Mouse (Mus musculus): ENCODE measurements at regions not wholly inside any gene's neighbourhood (a gene's known extent, or its start where the extent isn't known, plus 50 kb on each side); places are given as distances from the start of the nearest gene placed in this dataset.

- H3K36me3 ChIP-seq (ENCODE audit: control insufficient read depth, insufficient read depth, low read length, poor library complexity, severe bottlenecking): no peaks in the 10 kb centered on the region
- H3K9me3 ChIP-seq (replicated peaks; ENCODE audit: control insufficient read depth, insufficient read depth, low read length, poor library complexity, severe bottlenecking): no peaks in the 10 kb centered on the region
- no peak overlapping the region for H3K9ac ChIP-seq (ENCODE audit: low read depth, poor library complexity, severe bottlenecking)
- H3K27me3 ChIP-seq (ENCODE audit: control insufficient read depth, insufficient read depth, low read length, poor library complexity, severe bottlenecking): no peaks in the 10 kb centered on the region
- no peaks in the 10 kb centered on the region for H3K4me1 ChIP-seq (ENCODE audit: control insufficient read depth, insufficient read depth, low read length)
- H3K4me3 ChIP-seq (ENCODE audit: low read depth, low read length): no peak overlapping the region
- no peak for TF ChIP-seq POLR2A (IDR thresholded peaks at IDR 0.05; ENCODE audit: insufficient read depth, low read length)
- TF ChIP-seq EP300 (IDR thresholded peaks at IDR 0.05; ENCODE audit: insufficient read depth, low read depth, low read length): no peak
- no peak for TF ChIP-seq CTCF (IDR thresholded peaks at IDR 0.05; ENCODE audit: low read depth, low read length)
- no peak overlapping the region for H3K27ac ChIP-seq (ENCODE audit: insufficient read depth, low read length)
These were observed 99.9 kb upstream of the Smad1 start for GRCm38 (mm10) chr8:79499258-79499657.

GRCm38 (mm10) chr8:79498611-79499010, 99.3 kb upstream of the Smad1 start:
- H3K9ac ChIP-seq (ENCODE audit: low read depth, poor library complexity, severe bottlenecking): no peak overlapping the region
- H3K4me3 ChIP-seq (ENCODE audit: low read depth, low read length): no peak overlapping the region
- no peaks in the 10 kb centered on the region for H3K27me3 ChIP-seq (ENCODE audit: control insufficient read depth, insufficient read depth, low read length, poor library complexity, severe bottlenecking)
- no peaks in the 10 kb centered on the region for H3K9me3 ChIP-seq (replicated peaks; ENCODE audit: control insufficient read depth, insufficient read depth, low read length, poor library complexity, severe bottlenecking)
- no peaks in the 10 kb centered on the region for H3K36me3 ChIP-seq (ENCODE audit: control insufficient read depth, insufficient read depth, low read length, poor library complexity, severe bottlenecking)
- TF ChIP-seq CTCF (IDR thresholded peaks at IDR 0.05; ENCODE audit: low read depth, low read length) (no peak), EP300 (IDR thresholded peaks at IDR 0.05; ENCODE audit: insufficient read depth, low read depth, low read length) (no peak), POLR2A (IDR thresholded peaks at IDR 0.05; ENCODE audit: insufficient read depth, low read length) (no peak)
- H3K27ac ChIP-seq (ENCODE audit: insufficient read depth, low read length): no peak overlapping the region
- H3K4me1 ChIP-seq (ENCODE audit: control insufficient read depth, insufficient read depth, low read length): no peaks in the 10 kb centered on the region

GRCm38 (mm10) chr8:79491156-79491698, 91.9 kb upstream of the Smad1 start:
- Histone ChIP-seq H3K4me3 (ENCODE audit: low read depth, low read length) (no peak overlapping the region), H3K36me3 (ENCODE audit: control insufficient read depth, insufficient read depth, low read length, poor library complexity, severe bottlenecking) (no peaks in the 10 kb centered on the region), H3K27ac (ENCODE audit: insufficient read depth, low read length) (no peak overlapping the region), H3K4me1 (ENCODE audit: control insufficient read depth, insufficient read depth, low read length) (no peaks in the 10 kb centered on the region), H3K9ac (ENCODE audit: low read depth, poor library complexity, severe bottlenecking) (no peak overlapping the region), H3K27me3 (ENCODE audit: control insufficient read depth, insufficient read depth, low read length, poor library complexity, severe bottlenecking) (no peaks in the 10 kb centered on the region), H3K9me3 (replicated peaks; ENCODE audit: control insufficient read depth, insufficient read depth, low read length, poor library complexity, severe bottlenecking) (no peaks in the 10 kb centered on the region)
- TF ChIP-seq CTCF (IDR thresholded peaks at IDR 0.05; ENCODE audit: low read depth, low read length): no peak
- TF ChIP-seq POLR2A (IDR thresholded peaks at IDR 0.05; ENCODE audit: insufficient read depth, low read length): no peak
- TF ChIP-seq EP300 (IDR thresholded peaks at IDR 0.05; ENCODE audit: insufficient read depth, low read depth, low read length): no peak

DNA sequence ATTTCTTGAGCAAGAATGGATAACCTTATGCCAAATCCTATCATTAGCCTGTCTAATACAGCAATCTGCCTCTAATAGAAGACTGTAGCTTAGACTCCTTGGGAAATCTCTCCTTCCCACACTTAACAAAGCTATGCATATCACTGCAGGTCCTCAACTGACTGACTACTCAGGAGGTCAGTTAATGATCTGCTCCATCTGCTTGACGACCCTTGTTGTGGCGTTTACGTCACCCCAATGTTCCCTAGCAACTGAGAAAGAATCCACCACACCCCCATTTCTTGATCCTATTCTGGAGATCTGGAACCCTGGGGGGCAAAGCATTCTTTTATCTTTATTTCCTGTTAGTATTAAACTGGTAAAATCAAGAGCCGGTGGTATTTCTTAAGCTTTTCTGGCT, 91.4 kb upstream of the Smad1 start:
- H3K27ac ChIP-seq (ENCODE audit: insufficient read depth, low read length): no peak overlapping the region
- H3K4me3 ChIP-seq (ENCODE audit: low read depth, low read length): no peak overlapping the region
- H3K9me3 ChIP-seq (replicated peaks; ENCODE audit: control insufficient read depth, insufficient read depth, low read length, poor library complexity, severe bottlenecking): no peaks in the 10 kb centered on the region
- TF ChIP-seq EP300 (IDR thresholded peaks at IDR 0.05; ENCODE audit: insufficient read depth, low read depth, low read length) (no peak), CTCF (IDR thresholded peaks at IDR 0.05; ENCODE audit: low read depth, low read length) (no peak), POLR2A (IDR thresholded peaks at IDR 0.05; ENCODE audit: insufficient read depth, low read length) (no peak)
- no peaks in the 10 kb centered on the region for H3K36me3 ChIP-seq (ENCODE audit: control insufficient read depth, insufficient read depth, low read length, poor library complexity, severe bottlenecking)
- H3K27me3 ChIP-seq (ENCODE audit: control insufficient read depth, insufficient read depth, low read length, poor library complexity, severe bottlenecking): no peaks in the 10 kb centered on the region
- no peak overlapping the region for H3K9ac ChIP-seq (ENCODE audit: low read depth, poor library complexity, severe bottlenecking)
- H3K4me1 ChIP-seq (ENCODE audit: control insufficient read depth, insufficient read depth, low read length): no peaks in the 10 kb centered on the region

- TF ChIP-seq CTCF (IDR thresholded peaks at IDR 0.05; ENCODE audit: low read depth, low read length): no peak
- no peak for TF ChIP-seq EP300 (IDR thresholded peaks at IDR 0.05; ENCODE audit: insufficient read depth, low read depth, low read length)
- no peak for TF ChIP-seq POLR2A (IDR thresholded peaks at IDR 0.05; ENCODE audit: insufficient read depth, low read length)
- H3K27ac ChIP-seq (ENCODE audit: insufficient read depth, low read length): no peak overlapping the region
- H3K4me3 ChIP-seq (ENCODE audit: low read depth, low read length): no peak overlapping the region
- no peaks in the 10 kb centered on the region for H3K27me3 ChIP-seq (ENCODE audit: control insufficient read depth, insufficient read depth, low read length, poor library complexity, severe bottlenecking)
- H3K36me3 ChIP-seq (ENCODE audit: control insufficient read depth, insufficient read depth, low read length, poor library complexity, severe bottlenecking): no peaks in the 10 kb centered on the region
- H3K4me1 ChIP-seq (ENCODE audit: control insufficient read depth, insufficient read depth, low read length): no peaks in the 10 kb centered on the region
- H3K9ac ChIP-seq (ENCODE audit: low read depth, poor library complexity, severe bottlenecking): no peak overlapping the region
- no peaks in the 10 kb centered on the region for H3K9me3 ChIP-seq (replicated peaks; ENCODE audit: control insufficient read depth, insufficient read depth, low read length, poor library complexity, severe bottlenecking)
These were observed 89.5 kb upstream of the Smad1 start for GRCm38 (mm10) chr8:79488861-79489260.

DNA sequence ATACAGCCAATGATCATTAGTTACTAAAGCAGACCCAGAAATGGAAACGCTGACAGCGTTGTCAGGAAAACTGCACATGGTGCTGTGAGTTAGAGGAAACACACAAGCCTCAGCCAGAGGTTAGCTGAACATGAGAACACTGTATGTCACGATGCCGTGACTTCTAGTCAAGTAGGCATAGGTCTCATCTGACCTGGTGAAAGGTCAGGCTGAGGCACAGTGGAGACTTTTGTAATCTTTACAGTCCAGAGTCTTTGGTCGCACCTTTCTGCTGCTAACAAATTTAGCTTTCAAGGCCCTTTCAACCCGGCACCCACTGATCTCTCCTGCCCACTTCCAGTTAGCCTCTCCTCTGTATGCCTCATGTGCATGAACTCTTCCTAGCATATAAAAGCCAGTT, 88.3 kb upstream of the Smad1 start:
- Histone ChIP-seq H3K9ac (ENCODE audit: low read depth, poor library complexity, severe bottlenecking) (no peak overlapping the region), H3K4me3 (ENCODE audit: low read depth, low read length) (no peak overlapping the region), H3K9me3 (replicated peaks; ENCODE audit: control insufficient read depth, insufficient read depth, low read length, poor library complexity, severe bottlenecking) (no peaks in the 10 kb centered on the region), H3K4me1 (ENCODE audit: control insufficient read depth, insufficient read depth, low read length) (no peaks in the 10 kb centered on the region), H3K27me3 (ENCODE audit: control insufficient read depth, insufficient read depth, low read length, poor library complexity, severe bottlenecking) (no peaks in the 10 kb centered on the region), H3K27ac (ENCODE audit: insufficient read depth, low read length) (no peak overlapping the region), H3K36me3 (ENCODE audit: control insufficient read depth, insufficient read depth, low read length, poor library complexity, severe bottlenecking) (no peaks in the 10 kb centered on the region)
- TF ChIP-seq POLR2A (IDR thresholded peaks at IDR 0.05; ENCODE audit: insufficient read depth, low read length) (no peak), CTCF (IDR thresholded peaks at IDR 0.05; ENCODE audit: low read depth, low read length) (no peak), EP300 (IDR thresholded peaks at IDR 0.05; ENCODE audit: insufficient read depth, low read depth, low read length) (no peak)
